Mouse (Mus musculus): ENCODE data around the gene 1700017B05Rik. TPM values are rescaled to one million over a fixed set of nuclear protein-coding genes. Genes with fewer than 3 reads are reported as not detected.
A peak's percentile ranks its signal among the peaks of the same experiment; 100 is the strongest.
"Not testable (repeated sequence)": the region's sequence is repeated elsewhere in the genome, so short reads cannot be mapped to it uniquely, and the experiment has no call there.

The 1700017B05Rik gene
- polyA plus RNA-seq, 1 experiment from 2014 or later = 10.1 TPM

- Histone ChIP-seq H3K27me3 (ENCODE audit: insufficient read depth, low read length) (no peaks in the 10 kb centered on the region), H3K4me3 (ENCODE audit: low read depth, low read length) (no peak overlapping the region), H3K27ac (ENCODE audit: low read depth) (no peak overlapping the region), H3K9ac (replicated peaks) (no peak overlapping the region), H3K4me1 (ENCODE audit: insufficient read depth) (no peaks in the 10 kb centered on the region), H3K9me3 (ENCODE audit: low read length) (no peaks in the 10 kb centered on the region), H3K4me2 (ENCODE audit: low read depth, low read length) (no peak overlapping the region), H3K36me3 (replicated peaks; ENCODE audit: insufficient read depth, low read length) (no peaks in the 10 kb centered on the region)
- peak; percentile 57 for DNase-seq
- no peak for ATAC-seq
- peak; percentile 64 for TF ChIP-seq CTCF (IDR thresholded peaks at IDR 0.05; ENCODE audit: low read depth)
- no peak for TF ChIP-seq EP300 (IDR thresholded peaks at IDR 0.05; ENCODE audit: low read depth)
- WGBS (ENCODE audit: insufficient replicate concordance) = 35% methylated on average over 3 of the region's 3 CpGs
Observed at GRCm38 (mm10) chr9:57209316-57209715, 53.1 kb downstream of the 1700017B05Rik start.

GRCm38 (mm10) chr9:57206896-57207295 is 55.5 kb downstream of the 1700017B05Rik start:
- H3K27me3 ChIP-seq (ENCODE audit: insufficient read depth, low read length) = no peaks in the 10 kb centered on the region
- no peak for TF ChIP-seq EP300 (IDR thresholded peaks at IDR 0.05; ENCODE audit: low read depth)
- TF ChIP-seq CTCF (IDR thresholded peaks at IDR 0.05; ENCODE audit: low read depth) = no peak
- H3K4me2 ChIP-seq (ENCODE audit: low read depth, low read length) = no peak overlapping the region
- no peak overlapping the region for H3K9ac ChIP-seq (replicated peaks)
- H3K9me3 ChIP-seq (ENCODE audit: low read length) = no peaks in the 10 kb centered on the region
- H3K4me3 ChIP-seq (ENCODE audit: low read depth, low read length) = no peak overlapping the region
- H3K4me1 ChIP-seq (ENCODE audit: insufficient read depth) = no peaks in the 10 kb centered on the region
- ATAC-seq = no peak
- no peak for DNase-seq
- H3K36me3 ChIP-seq (replicated peaks; ENCODE audit: insufficient read depth, low read length) = no peaks in the 10 kb centered on the region
- H3K27ac ChIP-seq (ENCODE audit: low read depth) = no peak overlapping the region
- 59% methylated on average over 2 of the region's 2 CpGs for WGBS (ENCODE audit: insufficient replicate concordance)

- H3K9me3 ChIP-seq (ENCODE audit: low read length); DNase-seq; H3K27ac ChIP-seq (ENCODE audit: low read depth); H3K4me2 ChIP-seq (ENCODE audit: low read depth, low read length); H3K4me3 ChIP-seq (ENCODE audit: low read depth, low read length); H3K4me1 ChIP-seq (ENCODE audit: insufficient read depth); H3K36me3 ChIP-seq (replicated peaks; ENCODE audit: insufficient read depth, low read length); H3K9ac ChIP-seq (replicated peaks); ATAC-seq; H3K27me3 ChIP-seq (ENCODE audit: insufficient read depth, low read length): not testable (repeated sequence)
- 70% methylated on average over 13 of the region's 13 CpGs for WGBS (ENCODE audit: insufficient replicate concordance)
Observed at GRCm38 (mm10) chr9:57203571-57203970, 58.8 kb downstream of the 1700017B05Rik start.

Other genes starting within 250 kb of the 1700017B05Rik start
- gene Sin3a, start 190.6 kb downstream of the 1700017B05Rik start, polyA plus RNA-seq (2015; fragmentation: Nextera tagmentation; extraction: Ambion mirVana) = 6.1 and 6.6 TPM in 2 replicates
- 18.2 and 18.5 TPM in 2 replicates for gene Man2c1, start 131.9 kb downstream of the 1700017B05Rik start, polyA plus RNA-seq (2015; fragmentation: Nextera tagmentation; extraction: Ambion mirVana)
- gene Neil1, start 114.3 kb downstream of the 1700017B05Rik start, polyA plus RNA-seq (2015; fragmentation: Nextera tagmentation; extraction: Ambion mirVana) = 2.5 and 2.9 TPM in 2 replicates
- 45.4 and 48.2 TPM in 2 replicates for gene Commd4, start 104.3 kb downstream of the 1700017B05Rik start, polyA plus RNA-seq (2015; fragmentation: Nextera tagmentation; extraction: Ambion mirVana)
- gene Trcg1, start 26.1 kb downstream of the 1700017B05Rik start, polyA plus RNA-seq (2015; fragmentation: Nextera tagmentation; extraction: Ambion mirVana) = not detected in 2 replicates
- 10.7 and 11.5 TPM in 2 replicates for gene Ppcdc, start 177.5 kb upstream of the 1700017B05Rik start, polyA plus RNA-seq (2015; fragmentation: Nextera tagmentation; extraction: Ambion mirVana)
- 6.5 and 8.4 TPM in 2 replicates for gene Scamp5, start 205.4 kb upstream of the 1700017B05Rik start, polyA plus RNA-seq (2015; fragmentation: Nextera tagmentation; extraction: Ambion mirVana)
- gene Rpp25, start 241.4 kb upstream of the 1700017B05Rik start, polyA plus RNA-seq (2015; fragmentation: Nextera tagmentation; extraction: Ambion mirVana) = 0.48 and 0.67 TPM in 2 replicates